Mouse (Mus musculus) erythroblast, embryonic 14.5 days (primary cell): ENCODE results near the gene Trub1.

Experiments
- GATA1 ChIP-seq: IDR thresholded peaks from 2 replicates; pipeline ENCODE4 v1.6.1; 2012; ENCODE audit warnings: low read length, inconsistent platforms, mixed read lengths
- TAL1 ChIP-seq: IDR thresholded peaks from 3 replicates; pipeline ENCODE4 v1.6.1; 2012; ENCODE audit warnings: low read length, inconsistent platforms, mixed read lengths

DNA sequence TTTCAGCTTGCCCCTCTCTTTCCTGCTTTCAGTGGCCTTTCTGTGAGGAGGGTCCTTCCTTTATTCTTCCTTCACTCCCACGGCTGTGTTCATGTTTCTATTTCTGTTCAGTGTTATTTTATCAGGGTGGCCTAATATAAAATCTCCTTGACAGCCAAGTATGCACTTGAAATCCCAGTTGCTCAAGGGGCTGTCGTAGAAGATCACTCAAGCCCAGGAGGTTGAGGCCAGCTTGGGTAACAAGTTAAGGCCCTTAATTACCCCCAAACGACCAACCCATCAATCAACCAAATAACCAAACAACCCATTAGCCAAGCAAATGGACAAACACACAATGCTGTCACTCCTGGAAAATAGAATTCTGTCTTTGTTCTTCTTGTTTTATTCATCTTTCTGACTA, 29.3 kb upstream of the Trub1 start:
- TF ChIP-seq TAL1 (no peak), GATA1 (no peak)
